Mouse (Mus musculus) small intestine, adult 2 months (tissue): ENCODE data around the gene Trpc1. TPM values are rescaled to one million over a fixed set of nuclear protein-coding genes. Genes with fewer than 3 reads are reported as not detected.

Experiments used
- H3K27ac ChIP-seq: fragments of 200-500 bp; 2 replicates; pipeline ENCODE4 v1.5.1; 2012; ENCODE audit warnings: low read depth, low read length, control low read depth, inconsistent platforms; ENCODE audit not compliant: insufficient read depth
- H3K27me3 ChIP-seq: fragments of 200-500 bp; 2 replicates; pipeline ENCODE4 v1.6.1; 2012; ENCODE audit warnings: mild to moderate bottlenecking, moderate library complexity, low read length, inconsistent platforms; ENCODE audit not compliant: control insufficient read depth, insufficient read depth
- H3K36me3 ChIP-seq: fragments of 200-500 bp; 2 replicates; pipeline ENCODE4 v1.6.1; 2012; ENCODE audit warnings: mild to moderate bottlenecking, low read length, control low read depth, inconsistent platforms; ENCODE audit not compliant: control insufficient read depth, insufficient read depth
- H3K4me1 ChIP-seq: fragments of 200-500 bp; 2 replicates; pipeline ENCODE4 v1.6.1; 2012; ENCODE audit warnings: low read length, inconsistent platforms, mixed read lengths; ENCODE audit not compliant: control insufficient read depth, insufficient read depth, insufficient read length
- H3K4me3 ChIP-seq: fragments of 200-500 bp; 2 replicates; pipeline ENCODE4 v1.5.1; 2012; ENCODE audit warnings: low read depth, mild to moderate bottlenecking, control low read depth, inconsistent platforms, low read length, moderate library complexity
- CTCF ChIP-seq: fragments of 200-500 bp; IDR thresholded peaks from 2 replicates; pipeline ENCODE4 v1.5.1; 2012; ENCODE audit warnings: low read depth, mild to moderate bottlenecking, control low read depth, inconsistent platforms, low read length, moderate library complexity, mixed read lengths; ENCODE audit not compliant: insufficient replicate concordance, insufficient read length; ENCODE audit errors: extremely low read depth
- POLR2A ChIP-seq: fragments of 200-500 bp; IDR thresholded peaks from 2 replicates; pipeline ENCODE4 v1.6.1; 2012; ENCODE audit warnings: low read depth, mild to moderate bottlenecking, control low read depth, inconsistent platforms, low read length, moderate library complexity
- WGBS: fragments of 180-500 bp; shearing (Covaris S2); methylation state at CpG from one replicate; pipeline ENCODE4 v1.1.7; 2018; 5-methylcytosine and 5-hydroxymethylcytosine counted together
- polyA plus RNA-seq: library from polyadenylated mRNA; depleted of rRNA; stranded (reverse); fragments of >200 nt; gene quantifications from 2 replicates; pipeline ENCODE4 v1.2.3, GENCODE M21; 2012; rRNA removed

Trpc1 gene
- polyA plus RNA-seq, 1 experiment, result 2.2 TPM

- H3K4me3 ChIP-seq, result no peak overlapping the region
- WGBS, result 66% methylated on average over 5 of the region's 5 CpGs
- H3K27ac ChIP-seq, result no peak overlapping the region
- H3K27me3 ChIP-seq, result no peaks in the 10 kb centered on the region
- no peaks in the 10 kb centered on the region for H3K36me3 ChIP-seq
- no peaks in the 10 kb centered on the region for H3K4me1 ChIP-seq
- no peak for TF ChIP-seq CTCF
- TF ChIP-seq POLR2A, result no peak
These were observed 81.9 kb downstream of the Trpc1 start for GRCm38 (mm10) chr9:95668306-95668705.

GRCm38 (mm10) chr9:95667836-95668235, 82.3 kb downstream of the Trpc1 start:
- Histone ChIP-seq H3K4me1 (no peaks in the 10 kb centered on the region), H3K27me3 (no peaks in the 10 kb centered on the region), H3K27ac (no peak overlapping the region), H3K4me3 (no peak overlapping the region), H3K36me3 (no peaks in the 10 kb centered on the region)
- TF ChIP-seq POLR2A (no peak), CTCF (no peak)
- WGBS, result 48% methylated on average over 9 of the region's 9 CpGs

DNA sequence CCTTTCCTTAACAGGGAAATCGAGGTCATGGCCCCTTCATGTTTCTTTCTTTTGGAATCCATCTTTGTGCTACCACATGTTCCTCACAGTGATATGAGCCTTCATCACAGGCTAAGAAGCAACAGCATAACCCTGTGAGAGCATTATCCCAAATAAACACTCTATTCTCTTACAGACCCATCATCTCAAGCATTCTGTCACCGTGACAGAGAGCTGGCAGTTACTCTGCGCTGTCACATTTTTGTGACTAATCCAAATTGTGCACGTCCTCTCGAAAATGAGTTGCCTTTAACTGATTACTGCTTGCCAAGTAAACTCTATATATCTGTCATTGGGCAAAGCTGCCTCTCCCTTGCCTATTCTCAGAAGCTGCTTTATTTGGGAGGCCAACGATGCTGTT, 84.3 kb downstream of the Trpc1 start:
- no peaks in the 10 kb centered on the region for H3K36me3 ChIP-seq
- H3K27me3 ChIP-seq, result no peaks in the 10 kb centered on the region
- WGBS, result 81% methylated on average over 6 of the region's 6 CpGs
- H3K4me1 ChIP-seq, result no peaks in the 10 kb centered on the region
- H3K27ac ChIP-seq, result no peak overlapping the region
- TF ChIP-seq CTCF (no peak), POLR2A (no peak)
- no peak overlapping the region for H3K4me3 ChIP-seq

DNA sequence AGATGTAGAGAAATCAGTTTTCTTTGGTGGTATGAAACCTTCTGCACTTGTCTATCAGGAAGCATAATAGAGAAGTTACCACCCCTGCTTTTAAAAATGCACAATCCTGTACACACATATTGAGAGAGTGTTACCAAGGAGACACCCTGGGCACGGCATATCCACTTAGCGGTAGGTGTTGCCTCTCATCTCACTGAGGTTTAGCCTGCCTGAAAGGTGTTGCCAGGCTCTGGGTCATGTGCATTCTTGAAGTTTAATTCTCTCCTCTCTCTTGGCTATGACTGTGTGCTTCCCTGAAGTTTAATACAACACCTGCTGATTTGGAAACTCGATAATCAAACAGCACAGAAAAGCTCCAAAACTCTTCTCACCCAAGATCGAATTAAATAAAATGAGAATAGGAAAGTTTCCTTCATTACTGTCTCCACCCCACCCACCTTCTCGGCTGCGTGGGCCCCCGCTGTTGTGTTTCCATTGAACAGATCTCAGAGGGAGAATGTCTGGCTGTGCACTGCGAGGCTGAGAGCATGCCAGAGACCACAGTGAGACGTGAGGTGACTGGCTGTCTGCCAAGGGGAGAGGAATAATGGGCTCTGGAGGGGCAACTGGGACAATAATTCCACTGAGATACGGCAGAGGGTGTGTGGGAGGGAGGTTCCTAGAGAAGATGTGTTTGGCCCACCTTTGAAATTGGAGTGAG, 85.7 kb downstream of the Trpc1 start:
- TF ChIP-seq POLR2A (no peak), CTCF (no peak)
- Histone ChIP-seq H3K36me3 (no peaks in the 10 kb centered on the region), H3K4me3 (no peak overlapping the region), H3K27ac (no peak overlapping the region), H3K4me1 (no peaks in the 10 kb centered on the region), H3K27me3 (no peaks in the 10 kb centered on the region)
- 58% methylated on average over 10 of the region's 10 CpGs for WGBS

DNA sequence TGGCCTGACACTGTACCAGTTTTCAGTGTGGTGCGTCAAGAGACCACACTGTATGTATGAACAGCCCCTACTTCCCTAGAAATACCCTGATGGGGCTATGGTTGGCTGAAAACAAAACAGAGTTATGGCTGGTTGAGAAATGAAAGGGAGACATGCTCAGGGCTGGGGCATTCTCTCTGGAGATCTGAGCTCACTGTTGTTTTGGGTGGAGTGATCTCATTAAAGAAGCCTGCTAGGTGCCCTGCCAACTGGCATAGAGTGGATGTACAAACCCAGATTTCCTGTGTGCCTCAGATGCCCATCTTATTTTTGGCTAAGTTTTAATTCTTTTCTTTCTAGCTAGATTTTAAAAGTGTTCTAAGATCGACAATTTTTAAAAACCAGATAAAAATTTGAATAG, 92.2 kb downstream of the Trpc1 start:
- H3K27ac ChIP-seq, result no peak overlapping the region
- WGBS, result 77% methylated on average over 2 of the region's 2 CpGs
- no peak overlapping the region for H3K4me3 ChIP-seq
- H3K36me3 ChIP-seq, result no peaks in the 10 kb centered on the region
- no peaks in the 10 kb centered on the region for H3K4me1 ChIP-seq
- H3K27me3 ChIP-seq, result no peaks in the 10 kb centered on the region; the same call in 1 of the 2 replicates
- TF ChIP-seq POLR2A (no peak), CTCF (no peak)

Other genes starting within 250 kb of the Trpc1 start
- 0.42 and 0.67 TPM in 2 replicates for gene U2surp, start 238.4 kb downstream of the Trpc1 start, polyA plus RNA-seq
- 0.44 and 1.5 TPM in 2 replicates for gene Paqr9, start 190.7 kb downstream of the Trpc1 start, polyA plus RNA-seq
- gene Pcolce2, start 112.8 kb downstream of the Trpc1 start, polyA plus RNA-seq, result 0.06 and 0.18 TPM in 2 replicates
- gene Pls1, start 94.9 kb upstream of the Trpc1 start, polyA plus RNA-seq, result 18.8 and 82.0 TPM in 2 replicates
- 0.14 and 0.35 TPM in 2 replicates for gene Atr, start 107.2 kb upstream of the Trpc1 start, polyA plus RNA-seq
- 0.77 and 1.8 TPM in 2 replicates for gene Xrn1, start 204.4 kb upstream of the Trpc1 start, polyA plus RNA-seq